Mouse (Mus musculus) lung, postnatal 10 days (tissue): ENCODE data around the gene Slc25a42.

Source experiments
- DNase-seq: peaks from one replicate; pipeline ENCODE4 v3.0.0; 2021

Gene Slc25a42

GRCm38 (mm10) chr8:70166504-70167110 lies 45.5 kb downstream of the Slc25a42 start:
- peak; percentile 78 for DNase-seq

- DNase-seq: no peak
These were observed 48.8 kb downstream of the Slc25a42 start for GRCm38 (mm10) chr8:70163316-70163715.

- DNase-seq: no peak
These were observed 52.1 kb downstream of the Slc25a42 start for GRCm38 (mm10) chr8:70160015-70160414.

- no peak for DNase-seq
These were observed 52.9 kb downstream of the Slc25a42 start for GRCm38 (mm10) chr8:70159211-70159610.

- DNase-seq: peak; percentile 83
These were observed 53.8 kb downstream of the Slc25a42 start for GRCm38 (mm10) chr8:70158069-70158853.

- DNase-seq: no peak
These were observed 54.8 kb downstream of the Slc25a42 start for GRCm38 (mm10) chr8:70157240-70157800.

- peak; percentile 91 for DNase-seq
These were observed 59.4 kb downstream of the Slc25a42 start for GRCm38 (mm10) chr8:70152537-70153257.

GRCm38 (mm10) chr8:70150158-70150557 lies 61.9 kb downstream of the Slc25a42 start:
- no peak for DNase-seq

GRCm38 (mm10) chr8:70147678-70148607 lies 64.2 kb downstream of the Slc25a42 start:
- no peak for DNase-seq

- DNase-seq: no peak
These were observed 72.1 kb downstream of the Slc25a42 start for GRCm38 (mm10) chr8:70139981-70140380.

GRCm38 (mm10) chr8:70139026-70139857 lies 72.9 kb downstream of the Slc25a42 start, which contains the start of the genes Rfxank, Borcs8 and Mef2b:
Gene Rfxank, minus strand, starts transcription at chr8:70139154.
Gene Borcs8, plus strand, starts transcription at chr8:70139499.
Gene Mef2b, plus strand, starts transcription at chr8:70139711.
- DNase-seq: peak; percentile 100

GRCm38 (mm10) chr8:70137890-70138289 lies 74.2 kb downstream of the Slc25a42 start:
- no peak for DNase-seq

- no peak for DNase-seq
These were observed 75.5 kb downstream of the Slc25a42 start for GRCm38 (mm10) chr8:70136591-70136990.

GRCm38 (mm10) chr8:70134931-70135330 lies 77.2 kb downstream of the Slc25a42 start:
- DNase-seq: no peak
